Mouse (Mus musculus) cerebellum, adult 9-10 months (tissue): ENCODE results near the gene Lmx1b.

Source experiments
- DNase-seq: peaks from one replicate; pipeline ENCODE4 v3.0.0; 2022

The Lmx1b gene

GRCm38 (mm10) chr2:33640171-33640721 lies at the start of gene Lmx1b:
Gene Lmx1b, minus strand, starts transcription at chr2:33640511.
- DNase-seq = no peak

GRCm38 (mm10) chr2:33689880-33690462 lies 49.7 kb upstream of the Lmx1b start:
- DNase-seq = no peak

DNA sequence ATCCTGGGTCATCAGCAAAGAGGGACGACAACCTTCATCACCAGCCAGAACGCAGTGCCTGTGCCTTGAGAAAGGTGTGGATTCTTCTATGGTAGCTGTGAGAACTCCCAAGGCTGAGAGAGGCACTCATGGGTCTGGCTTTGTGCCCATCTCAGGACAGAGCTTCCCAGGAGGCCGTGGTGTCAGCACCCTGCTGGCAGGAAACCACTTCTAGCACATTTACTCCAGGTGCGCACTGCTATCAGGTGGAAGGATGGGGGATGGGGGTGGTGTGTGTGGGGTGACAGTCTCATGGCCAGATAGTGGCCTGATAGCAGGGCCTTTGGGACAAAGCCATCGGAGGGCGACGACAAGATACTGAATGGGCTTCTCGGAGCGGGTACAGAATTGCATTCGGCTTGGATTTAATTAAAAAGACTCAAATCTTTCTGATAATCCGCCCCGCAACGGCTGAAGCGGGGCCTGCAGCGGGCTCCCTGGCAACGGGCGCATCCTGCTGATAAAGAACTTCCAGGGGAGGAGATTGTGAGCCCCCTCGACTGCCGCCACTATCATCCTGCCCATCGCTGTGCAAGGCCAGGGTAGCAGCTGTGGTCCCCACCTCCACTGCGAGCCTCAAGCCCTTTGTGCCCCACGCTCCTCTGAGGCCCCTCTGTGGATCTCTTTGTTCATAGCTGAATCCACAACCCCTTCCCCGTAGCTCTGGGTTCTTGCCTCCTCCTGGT lies 49.0 kb upstream of the Lmx1b start:
- no peak for DNase-seq

- DNase-seq = no peak
Measured at GRCm38 (mm10) chr2:33683594-33683993, 43.3 kb upstream of the Lmx1b start.

GRCm38 (mm10) chr2:33683095-33683494 lies 42.8 kb upstream of the Lmx1b start:
- no peak for DNase-seq

- DNase-seq = peak; percentile 66
Measured at GRCm38 (mm10) chr2:33682219-33682618, 41.9 kb upstream of the Lmx1b start.

DNA sequence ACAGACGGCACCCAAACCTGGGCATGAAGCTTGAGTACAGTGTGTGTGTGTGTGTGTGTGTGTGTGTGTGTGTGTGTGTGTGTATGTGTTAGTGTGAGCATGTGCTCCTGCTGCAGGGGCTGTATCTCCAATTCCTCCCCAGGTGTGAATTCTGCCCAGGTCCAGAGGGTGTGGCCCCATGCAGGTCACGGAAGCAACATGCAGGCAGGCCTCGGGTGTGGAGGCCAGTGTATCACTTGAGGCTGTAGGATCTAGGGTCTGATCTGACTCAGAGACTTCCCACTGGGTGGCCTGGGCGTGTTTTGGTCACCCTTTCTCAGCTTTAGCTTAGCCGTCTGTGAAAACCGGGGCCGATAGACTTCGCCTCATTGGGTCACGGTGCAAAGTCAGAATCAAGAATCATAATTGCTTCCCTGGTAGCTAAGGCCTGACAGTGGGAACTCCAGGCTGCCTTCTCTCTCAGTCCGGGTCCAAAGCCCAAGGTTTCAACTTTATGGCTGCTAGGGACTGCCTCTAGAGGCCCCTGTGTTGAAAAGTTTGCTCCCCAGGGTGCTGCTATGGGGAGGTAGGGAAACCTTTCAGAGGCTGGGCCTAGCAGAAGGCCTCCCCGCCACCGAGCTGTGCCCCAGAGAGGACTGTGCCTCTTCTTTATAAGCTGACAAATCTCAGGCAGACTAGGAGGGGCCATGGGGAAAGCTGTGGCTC lies 38.8 kb upstream of the Lmx1b start:
- no peak for DNase-seq

- no peak for DNase-seq
Measured at GRCm38 (mm10) chr2:33672701-33673472, 32.6 kb upstream of the Lmx1b start.

DNA sequence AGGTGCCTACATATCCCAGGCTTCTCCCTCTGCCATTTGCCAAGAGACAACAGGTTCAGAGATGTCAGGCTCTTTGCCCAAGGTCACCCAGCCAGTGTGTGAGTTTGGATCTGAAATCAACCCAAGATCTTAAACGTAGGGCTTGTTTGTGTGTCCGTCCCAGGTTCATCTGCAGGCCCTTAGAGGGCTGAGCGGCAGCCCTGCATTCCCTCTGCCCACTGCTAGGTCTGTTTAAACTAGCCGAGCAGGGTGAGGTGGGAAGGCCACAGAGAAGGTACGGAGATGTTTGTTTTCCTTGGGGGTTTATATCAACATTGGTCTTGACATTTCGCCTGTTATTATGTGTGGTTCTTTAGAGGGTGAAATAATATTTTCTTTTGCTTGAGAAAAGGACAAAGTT lies 28.4 kb upstream of the Lmx1b start:
- no peak for DNase-seq

DNA sequence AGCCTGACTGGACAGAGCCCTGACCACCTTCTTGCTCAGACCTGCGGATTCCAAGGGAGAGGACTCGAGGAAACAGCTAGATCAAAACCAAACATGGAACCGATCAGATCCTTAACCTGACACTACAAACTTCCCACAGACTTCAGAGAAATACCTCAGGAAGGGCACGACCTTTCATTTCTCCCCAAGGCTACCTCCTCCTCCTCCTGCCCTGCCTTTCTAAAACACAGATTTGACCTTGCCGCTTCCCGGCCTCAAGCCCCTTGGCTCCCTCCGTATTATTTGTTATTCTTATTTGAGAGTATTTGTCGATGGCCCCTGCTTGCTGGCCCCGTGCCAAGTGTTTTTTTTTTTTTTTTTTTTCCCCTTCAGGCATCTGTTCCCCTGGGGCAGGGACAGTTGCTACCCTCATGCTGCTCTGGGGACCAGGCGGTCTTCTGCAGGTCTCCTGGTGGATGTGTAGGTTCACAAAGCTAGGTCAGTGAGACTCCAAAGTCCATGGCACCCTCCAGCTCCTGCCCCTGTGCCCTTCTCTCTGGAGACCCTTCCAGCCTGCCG lies 26.2 kb upstream of the Lmx1b start:
- no peak for DNase-seq

- no peak for DNase-seq
Measured at GRCm38 (mm10) chr2:33665363-33666058, 25.2 kb upstream of the Lmx1b start.

DNA sequence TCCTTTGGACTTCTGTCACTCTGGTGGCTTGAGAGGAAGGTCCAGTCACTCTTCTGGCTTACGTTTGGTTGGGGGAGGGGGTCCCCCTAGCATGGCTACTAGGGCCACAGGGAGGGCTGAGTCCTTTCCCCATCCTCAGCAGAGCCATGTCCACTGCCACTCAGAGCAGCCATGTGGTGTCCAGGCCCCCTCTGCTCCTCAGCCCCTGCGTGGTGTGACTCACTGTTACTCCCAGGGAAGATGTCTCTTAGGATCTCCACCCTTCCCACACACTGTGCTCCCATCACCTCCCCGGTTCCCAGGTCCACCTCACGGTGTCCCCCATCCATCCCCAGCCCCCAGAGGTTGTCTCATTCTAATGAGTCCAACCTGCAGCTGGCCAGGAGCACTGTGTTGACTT lies 24.4 kb upstream of the Lmx1b start:
- no peak for DNase-seq

DNA sequence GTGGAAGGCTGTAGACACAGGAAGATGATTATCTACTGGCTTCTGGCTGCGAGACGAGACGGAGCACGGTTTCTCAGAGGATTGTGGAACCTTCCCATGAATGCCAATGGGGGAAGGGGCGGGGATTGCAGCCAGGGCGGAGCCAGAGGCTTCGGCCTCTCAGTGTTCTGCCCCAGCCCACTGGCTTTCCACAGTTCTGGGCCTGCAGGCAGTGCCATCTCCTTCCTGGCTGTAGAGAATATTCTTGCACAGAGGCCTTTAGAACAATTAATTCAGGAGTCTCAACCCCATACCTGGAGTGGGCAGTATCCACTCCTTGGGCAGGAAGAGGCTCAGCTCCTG lies 18.9 kb upstream of the Lmx1b start:
- DNase-seq = no peak

DNA sequence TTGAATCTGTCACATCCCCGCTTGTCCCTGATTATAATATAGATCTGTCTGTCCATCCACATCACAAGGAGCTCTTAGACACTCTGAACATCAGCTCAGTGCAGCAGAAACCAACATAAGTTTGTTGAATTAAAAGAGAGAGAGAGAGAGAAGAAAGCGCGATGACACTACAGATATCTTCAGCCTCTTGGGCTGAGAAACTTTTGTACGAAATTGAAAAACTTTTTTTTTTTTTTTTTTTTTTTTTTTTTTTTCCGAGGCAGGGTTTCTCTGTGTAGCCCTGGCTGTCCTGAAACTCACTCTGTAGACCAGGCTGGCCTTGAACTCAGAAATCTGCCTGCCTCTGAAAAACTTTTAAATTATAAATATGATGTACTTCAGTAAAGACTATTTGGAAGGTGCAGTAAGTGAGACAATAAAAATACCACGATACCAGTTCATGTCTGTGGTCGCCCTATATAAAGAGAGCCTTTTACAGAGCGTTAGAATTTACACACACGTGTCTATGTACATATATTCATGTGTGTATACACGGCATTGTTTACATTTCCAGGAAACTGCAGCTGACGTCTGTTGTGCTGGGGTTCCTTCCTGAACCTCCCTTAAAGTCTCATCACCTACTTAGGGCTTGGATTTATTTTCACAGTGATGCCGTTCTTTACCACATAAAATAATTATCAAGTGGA lies 18.4 kb upstream of the Lmx1b start:
- no peak for DNase-seq

GRCm38 (mm10) chr2:33652517-33653198 lies 12.3 kb upstream of the Lmx1b start:
- no peak for DNase-seq

DNA sequence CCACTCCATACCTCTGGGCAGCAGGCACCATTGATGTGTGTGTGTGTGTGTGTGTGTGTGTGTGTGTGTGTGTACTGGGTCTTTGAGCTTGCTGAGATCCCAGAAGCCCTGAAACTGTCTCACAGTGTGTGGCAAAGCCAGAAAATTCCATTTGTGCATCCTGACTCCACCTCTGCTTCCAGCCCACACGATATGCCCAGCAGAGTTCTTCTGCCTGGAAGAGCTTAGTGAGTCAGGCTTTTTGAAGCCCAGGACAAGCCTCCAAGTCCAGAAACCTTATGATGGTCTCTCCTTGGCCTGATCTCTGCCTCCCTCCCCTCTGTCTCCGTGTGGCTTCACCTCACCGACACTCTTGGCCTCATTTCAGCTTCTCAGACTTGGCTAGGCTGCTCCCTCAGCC lies 9.1 kb upstream of the Lmx1b start:
- DNase-seq = no peak

DNA sequence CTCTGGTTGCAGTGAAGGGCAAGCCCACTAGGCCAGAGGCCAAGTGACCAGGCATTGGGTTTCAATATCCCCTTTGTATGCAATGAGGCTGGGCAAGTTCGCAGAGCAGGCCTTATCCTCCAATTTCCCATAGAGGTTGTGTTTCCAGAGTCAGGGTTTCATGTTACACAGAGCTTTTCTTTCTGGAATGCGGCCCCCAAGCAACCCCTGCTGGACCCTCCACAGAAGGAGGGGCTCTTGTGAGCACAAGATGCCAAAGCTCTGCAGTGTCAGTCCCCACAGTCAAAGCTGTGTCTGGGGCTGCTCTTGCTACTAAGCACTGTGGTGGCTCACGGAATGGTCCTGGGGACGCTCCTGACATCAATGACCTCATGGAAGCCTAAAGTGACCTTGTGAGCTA lies 8.6 kb upstream of the Lmx1b start:
- DNase-seq = no peak

DNA sequence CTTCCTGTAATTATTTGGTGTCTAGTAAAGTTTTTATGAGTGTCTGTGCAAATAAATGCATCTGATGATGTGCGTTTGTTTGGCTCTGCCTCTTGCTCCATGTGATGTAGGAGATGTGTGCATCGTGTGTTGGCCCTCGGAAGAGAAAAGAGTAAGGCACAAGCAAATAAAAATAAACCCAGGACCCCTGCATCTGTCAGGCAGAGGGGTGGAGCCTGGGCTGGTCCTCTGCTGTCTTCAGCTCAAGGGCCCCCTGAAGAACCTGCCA lies 5.9 kb upstream of the Lmx1b start:
- DNase-seq = no peak

GRCm38 (mm10) chr2:33645538-33646282 lies 5.4 kb upstream of the Lmx1b start:
- no peak for DNase-seq
